Mouse (Mus musculus): ENCODE measurements around the gene Pald1.

DNA sequence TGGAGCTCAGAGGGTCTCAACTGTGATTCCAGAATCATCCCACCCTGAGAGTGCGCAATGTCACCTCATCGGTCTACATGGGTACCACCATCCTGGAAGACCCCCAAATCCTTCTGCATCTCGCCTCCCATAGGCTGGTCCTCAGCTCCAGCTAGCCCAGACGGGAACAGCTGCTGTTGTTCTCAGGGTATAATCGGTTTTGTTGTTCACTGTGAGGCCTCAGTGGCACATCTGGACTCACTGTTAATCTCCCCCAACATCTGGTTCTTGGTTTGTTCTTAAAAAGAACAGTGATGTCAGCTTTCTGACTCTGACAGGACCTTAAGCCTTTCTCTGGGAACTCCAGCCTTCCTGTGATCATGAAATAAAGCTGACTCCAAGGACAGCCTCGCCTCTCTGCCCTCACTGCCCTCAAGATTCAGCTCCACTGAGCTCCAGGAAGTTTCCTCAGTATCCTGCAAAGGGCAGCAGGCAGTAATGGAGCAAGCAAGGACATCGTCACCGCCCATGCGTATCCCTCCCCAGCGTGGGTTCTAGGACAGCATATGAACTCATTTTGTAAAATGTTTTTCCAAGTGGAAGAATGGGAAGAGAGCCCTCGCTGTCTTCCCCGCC lies 74.5 kb downstream of the Pald1 start:
- TF ChIP-seq MAFK (IDR thresholded peaks at IDR 0.05; ENCODE audit: insufficient read depth, low read depth, low read length) (no peak), ZNF384 (IDR thresholded peaks at IDR 0.05; ENCODE audit: low read depth, low read length) (no peak), HCFC1 (IDR thresholded peaks at IDR 0.05; ENCODE audit: borderline replicate concordance, insufficient read depth, low read length) (no peak), CHD2 (IDR thresholded peaks at IDR 0.05; ENCODE audit: low read depth, low read length) (no peak)

Data from ES-E14 (cell line).